Mouse (Mus musculus) lung, postnatal 0 days (tissue): ENCODE measurements at regions not wholly inside any gene's neighbourhood (a gene's known extent, or its start where the extent isn't known, plus 50 kb on each side); places are given as distances from the start of the nearest gene placed in this dataset.

Experiments used
- CTCF ChIP-seq: IDR thresholded peaks from 2 replicates; pipeline ENCODE4 v1.5.1; 2016; ENCODE audit warnings: antibody characterized with exemption, mild to moderate bottlenecking
- EP300 ChIP-seq: IDR thresholded peaks from 2 replicates; pipeline ENCODE4 v1.6.1; 2016; ENCODE audit warnings: antibody characterized with exemption, mild to moderate bottlenecking, control low read depth

DNA sequence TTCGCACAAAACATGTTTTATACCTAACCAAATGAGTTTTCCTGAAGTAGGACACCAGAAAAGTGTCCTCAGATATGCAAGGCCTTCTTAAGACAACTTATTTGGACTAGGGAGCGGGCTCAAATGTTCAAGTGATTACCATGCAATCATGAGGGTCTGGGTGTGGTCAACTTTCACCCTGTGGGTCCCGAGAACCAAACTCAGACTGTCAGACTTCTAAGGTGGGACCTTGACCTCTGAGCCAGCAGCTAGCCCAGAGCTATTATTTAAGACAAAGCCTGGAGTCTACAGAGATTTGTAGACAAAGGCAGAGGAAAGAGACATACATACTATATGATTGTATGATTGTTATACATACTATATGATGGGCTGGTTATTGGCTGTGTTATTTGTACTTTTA lies 62.5 kb downstream of the Snrpe start:
- no peak for TF ChIP-seq CTCF
- TF ChIP-seq EP300, result no peak
